Mouse (Mus musculus) erythroid progenitor cell, adult 5-6 weeks (primary cell): ENCODE data around the gene Spata13. TPM values are rescaled to one million over a fixed set of nuclear protein-coding genes. Genes with fewer than 3 reads are reported as not detected.
A peak's percentile ranks its signal among the peaks of the same experiment; 100 is the strongest.

Experiments used
- ATAC-seq: replicated peaks from 2 replicates; pipeline ENCODE4 v1.8.0; 2016; ENCODE audit warnings: moderate number of reproducible peaks, mild to moderate bottlenecking, moderate TSS enrichment, inconsistent platforms; ENCODE audit not compliant: poor library complexity, low FRiP score, severe bottlenecking
- total RNA-seq, 2 experiments: library from RNA; stranded (forward) in 1 of 2; stranded (reverse) in 1 of 2; fragments of 150-400 nt in 1 of 2; fragments of 186-747, 209-891 nt in 1 of 2; gene quantifications; 2 replicates each; pipeline versions ENCODE4 v1.2.3 to v1.2.4; 2015 to 2017; ENCODE audit warnings: low replicate concordance in 2 of 2

Gene Spata13
- total RNA-seq, 2 experiments from 2014 or later, result 20.5 to 49.2 TPM

- no peak for ATAC-seq
Observed at GRCm38 (mm10) chr14:60636996-60637395, 3.2 kb downstream of the Spata13 start.

GRCm38 (mm10) chr14:60638159-60638558 lies 4.4 kb downstream of the Spata13 start:
- ATAC-seq, result no peak

- no peak for ATAC-seq
Observed at GRCm38 (mm10) chr14:60639195-60639594, 5.4 kb downstream of the Spata13 start.

- no peak for ATAC-seq
Observed at GRCm38 (mm10) chr14:60641120-60641519, 7.3 kb downstream of the Spata13 start.

- ATAC-seq, result no peak
Observed at GRCm38 (mm10) chr14:60642131-60642530, 8.3 kb downstream of the Spata13 start.

GRCm38 (mm10) chr14:60643098-60643870 lies 9.5 kb downstream of the Spata13 start:
- ATAC-seq, result no peak

GRCm38 (mm10) chr14:60646373-60646772 lies 12.6 kb downstream of the Spata13 start:
- ATAC-seq, result no peak

GRCm38 (mm10) chr14:60647885-60648284 lies 14.1 kb downstream of the Spata13 start:
- ATAC-seq, result no peak

GRCm38 (mm10) chr14:60648956-60649355 lies 15.2 kb downstream of the Spata13 start:
- ATAC-seq, result no peak

GRCm38 (mm10) chr14:60653184-60653583 lies 19.4 kb downstream of the Spata13 start:
- ATAC-seq, result no peak

GRCm38 (mm10) chr14:60653977-60654376 lies 20.2 kb downstream of the Spata13 start:
- ATAC-seq, result peak; percentile 98

GRCm38 (mm10) chr14:60654708-60655107 lies 20.9 kb downstream of the Spata13 start:
- no peak for ATAC-seq

GRCm38 (mm10) chr14:60655941-60656700 lies 22.3 kb downstream of the Spata13 start:
- no peak for ATAC-seq

- no peak for ATAC-seq
Observed at GRCm38 (mm10) chr14:60656701-60657085, 22.9 kb downstream of the Spata13 start.

- ATAC-seq, result no peak
Observed at GRCm38 (mm10) chr14:60657891-60658290, 24.1 kb downstream of the Spata13 start.

GRCm38 (mm10) chr14:60659498-60659897 lies 25.7 kb downstream of the Spata13 start:
- ATAC-seq, result no peak

GRCm38 (mm10) chr14:60660591-60660990 lies 26.8 kb downstream of the Spata13 start:
- no peak for ATAC-seq

GRCm38 (mm10) chr14:60661281-60661680 lies 27.5 kb downstream of the Spata13 start:
- ATAC-seq, result no peak

- no peak for ATAC-seq
Observed at GRCm38 (mm10) chr14:60663309-60663940, 29.6 kb downstream of the Spata13 start.

- no peak for ATAC-seq
Observed at GRCm38 (mm10) chr14:60664641-60665040, 30.8 kb downstream of the Spata13 start.

GRCm38 (mm10) chr14:60665263-60665662 lies 31.5 kb downstream of the Spata13 start:
- no peak for ATAC-seq
